Mouse (Mus musculus): ENCODE measurements around the gene Tubb3.
A peak's percentile ranks its signal among the peaks of the same experiment; 100 is the strongest.
"Not testable (repeated sequence)": the region's sequence is repeated elsewhere in the genome, so short reads cannot be mapped to it uniquely, and the experiment has no call there.

Gene Tubb3

DNA sequence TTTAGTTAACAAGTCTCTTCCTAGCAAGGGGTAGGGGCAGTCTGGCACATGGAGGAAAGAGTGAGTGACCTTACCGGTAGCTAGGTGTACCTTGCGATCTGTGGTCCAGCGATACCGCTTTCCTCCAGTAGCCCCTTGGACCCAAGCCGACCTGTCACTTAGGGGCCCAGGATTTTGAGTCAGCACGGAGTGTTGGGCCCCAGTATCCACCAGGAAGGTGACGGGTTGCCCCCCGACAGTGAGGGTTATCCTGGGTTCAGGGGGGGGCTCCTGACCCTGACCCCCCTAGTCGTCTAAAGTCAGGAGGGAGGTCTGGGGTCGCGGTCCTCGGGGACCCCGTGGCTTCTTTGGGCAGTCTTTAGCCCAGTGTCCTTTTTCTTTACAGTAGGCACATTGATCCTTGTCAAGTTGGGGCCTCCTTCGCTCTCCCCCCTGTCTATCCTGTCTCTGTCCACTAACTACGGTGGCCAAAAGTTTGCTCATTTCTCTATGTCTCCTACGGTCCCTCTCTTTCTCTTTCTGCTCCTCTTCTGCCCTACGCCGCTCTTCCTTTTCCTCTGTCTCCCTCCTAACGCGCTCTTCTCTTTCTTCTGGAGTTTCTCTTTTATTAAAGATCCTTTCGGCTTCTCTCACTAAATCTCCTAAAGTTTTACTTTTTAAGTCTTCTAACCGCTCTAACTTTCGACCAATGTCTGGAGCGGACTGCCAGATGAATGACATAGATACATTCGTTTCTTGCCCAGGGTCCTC is 20.6 kb downstream of the Tubb3 start:
- DNase-seq (ENCODE audit: low read depth, low spot score), result no peak

DNA sequence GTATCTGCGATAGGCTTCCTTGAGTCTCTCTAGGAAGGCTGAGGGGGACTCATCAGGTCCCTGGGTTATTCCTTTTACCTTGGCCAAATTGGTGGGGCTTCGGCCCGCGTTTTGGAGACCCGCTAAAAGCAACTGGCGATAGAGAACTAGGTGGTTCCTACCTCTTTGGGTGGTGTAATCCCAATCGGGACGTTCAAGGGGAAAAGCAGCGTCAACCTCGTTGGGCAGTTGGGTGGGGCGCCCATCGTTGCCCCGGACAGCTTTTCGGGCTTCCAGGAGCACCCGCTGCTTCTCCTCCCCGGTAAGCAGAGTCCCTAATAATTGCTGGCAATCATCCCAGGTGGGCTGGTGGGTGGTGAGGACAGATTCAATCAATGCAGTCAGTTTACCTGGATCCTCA is 21.2 kb downstream of the Tubb3 start:
- no peak for DNase-seq (ENCODE audit: low read depth, low spot score)

DNA sequence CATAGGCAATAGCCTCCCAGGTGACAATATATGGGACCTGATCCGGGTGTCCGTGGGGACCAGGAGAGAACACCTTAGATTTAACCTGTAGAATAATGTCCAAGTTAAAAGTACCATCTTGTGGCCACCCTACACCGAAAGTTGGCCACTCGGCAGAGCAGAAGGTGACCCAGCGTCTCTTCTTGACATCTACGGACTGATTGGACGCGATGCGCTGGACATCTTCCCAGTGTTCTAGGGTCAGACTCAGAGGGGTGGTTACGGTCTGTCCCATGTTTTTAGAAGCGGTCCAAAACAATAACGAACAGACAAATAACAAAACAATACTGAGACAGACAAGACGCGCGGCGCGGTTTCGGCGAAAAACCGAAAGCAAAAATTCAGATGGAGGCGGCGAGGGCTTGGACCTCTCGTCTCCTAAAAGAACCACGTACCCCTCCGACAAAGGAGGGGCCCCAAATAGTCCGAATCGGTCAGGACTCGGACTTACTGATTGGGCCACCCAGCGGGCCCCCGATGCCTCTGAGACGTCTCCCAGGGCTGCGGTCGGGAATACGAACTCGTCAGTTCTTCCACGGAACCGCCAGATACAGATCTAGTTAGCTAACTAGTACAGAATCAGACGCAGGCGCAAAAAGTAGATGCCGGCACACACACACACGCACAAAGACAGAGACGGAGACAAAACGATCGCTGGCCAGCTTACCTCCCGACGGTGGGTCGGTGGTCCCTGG is 22.2 kb downstream of the Tubb3 start:
- DNase-seq (ENCODE audit: low read depth, low spot score), result not testable (repeated sequence)

DNA sequence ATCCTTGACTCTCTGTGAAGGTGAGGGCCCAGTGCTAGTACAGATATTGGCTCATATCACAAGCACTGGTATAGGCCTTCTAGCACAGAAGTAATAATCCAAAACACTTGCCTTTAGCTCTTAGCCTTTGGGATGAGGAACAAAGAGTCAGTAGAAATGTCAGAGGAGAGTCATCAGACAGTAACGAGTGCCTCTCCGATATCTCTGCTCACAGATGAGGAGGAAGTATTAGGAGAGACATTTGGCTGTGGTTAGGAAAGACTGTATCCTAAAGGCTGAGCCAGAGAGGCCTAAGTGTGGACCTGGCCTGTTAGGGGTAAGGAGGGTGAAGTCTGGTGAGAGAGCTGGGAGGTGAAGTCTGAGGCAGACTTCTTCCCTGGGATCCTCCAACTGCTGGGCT is 30.6 kb downstream of the Tubb3 start:
- no peak for DNase-seq (ENCODE audit: low read depth, low spot score)

DNA sequence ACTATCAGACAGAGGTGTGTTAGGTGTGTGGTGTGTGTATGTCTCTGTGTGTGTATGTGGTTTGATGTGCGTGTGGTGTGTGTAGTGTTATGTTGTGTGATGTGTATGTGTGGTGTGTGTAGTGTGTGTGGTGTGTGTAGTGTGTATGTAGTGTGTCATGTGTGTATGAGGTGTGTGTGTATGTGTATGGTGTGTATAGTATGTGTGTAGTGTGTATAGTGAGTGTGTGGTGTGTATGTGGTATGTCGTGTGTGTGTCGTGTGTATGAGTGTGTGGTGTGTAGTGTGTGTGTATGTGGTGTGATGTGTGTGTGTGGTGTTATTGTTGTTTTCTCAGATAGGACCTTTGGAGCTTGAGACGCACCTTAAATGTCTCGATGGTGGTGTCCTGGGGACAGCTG is 31.1 kb downstream of the Tubb3 start:
- DNase-seq (ENCODE audit: low read depth, low spot score), result no peak

DNA sequence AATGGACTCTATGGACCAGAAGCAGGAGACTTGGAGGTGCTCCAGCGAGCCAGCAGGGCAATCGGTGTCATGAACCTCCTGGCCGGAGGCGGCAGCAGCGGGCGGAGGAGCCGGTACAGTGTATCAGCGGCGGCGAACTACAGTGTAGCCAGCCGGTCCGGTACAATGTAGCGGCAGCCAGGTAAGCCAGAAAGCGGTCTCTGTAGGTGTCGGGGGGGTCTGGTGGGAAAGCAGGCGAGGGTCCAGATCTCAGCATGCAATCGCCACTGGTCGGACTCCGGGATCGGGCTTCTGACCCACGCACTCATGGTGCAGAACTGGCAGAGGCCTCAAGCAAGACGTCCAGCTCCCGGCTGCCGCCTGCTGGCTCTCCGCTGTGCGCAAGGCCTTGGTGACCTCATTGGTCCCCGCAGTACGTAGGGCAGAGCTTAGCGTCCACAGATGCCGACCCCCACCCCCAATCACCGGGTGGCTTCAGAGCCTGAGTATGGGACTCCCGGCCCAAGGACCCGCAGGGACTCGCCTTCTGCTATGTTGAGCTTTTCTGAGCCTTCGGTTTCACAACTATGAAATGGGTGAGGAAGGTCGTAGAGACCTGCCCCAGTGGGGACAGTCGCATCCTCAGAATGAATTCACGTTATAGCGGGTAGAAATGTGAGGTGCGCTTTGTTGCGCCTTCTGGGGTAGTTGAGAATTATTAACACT is 31.8 kb downstream of the Tubb3 start:
- peak; percentile 75 for DNase-seq (ENCODE audit: low read depth, low spot score)

DNA sequence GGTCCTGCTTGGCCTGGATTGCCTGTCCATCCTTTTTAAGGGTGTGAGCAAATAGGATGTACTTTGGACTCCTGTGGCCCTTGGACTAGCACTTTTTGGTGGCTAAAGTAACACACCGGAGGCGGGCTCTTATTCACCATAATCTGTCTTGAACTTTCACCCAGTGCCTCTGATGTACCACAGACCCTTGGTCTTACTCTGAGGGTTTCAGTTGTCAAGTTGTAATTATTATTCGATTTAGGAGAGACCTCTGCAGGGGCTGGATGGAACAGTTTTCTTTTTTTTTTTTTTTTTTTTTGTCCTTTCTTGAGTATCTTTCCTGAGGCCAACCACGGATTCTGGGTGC is 32.3 kb downstream of the Tubb3 start:
- no peak for DNase-seq (ENCODE audit: low read depth, low spot score)

DNA sequence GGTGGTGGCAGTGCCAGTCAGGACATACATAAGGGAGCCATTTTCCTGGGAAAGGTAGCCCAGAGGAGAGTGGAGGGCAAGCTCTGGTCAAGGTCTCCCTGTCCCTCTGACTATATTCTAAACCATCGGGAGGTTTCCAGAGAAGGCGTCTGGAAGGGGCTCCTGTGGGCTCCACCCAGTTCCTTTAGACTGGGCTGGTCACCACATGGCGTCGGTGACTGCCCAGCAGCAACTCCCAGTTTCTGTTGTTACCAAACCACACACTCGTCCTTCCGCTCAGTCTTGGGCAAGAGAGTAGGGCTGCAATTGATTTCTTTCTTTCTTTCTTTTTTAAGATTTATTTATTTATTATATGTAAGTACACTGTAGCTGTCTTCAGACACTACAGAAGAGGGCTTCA is 32.9 kb downstream of the Tubb3 start:
- no peak for DNase-seq (ENCODE audit: low read depth, low spot score)

DNA sequence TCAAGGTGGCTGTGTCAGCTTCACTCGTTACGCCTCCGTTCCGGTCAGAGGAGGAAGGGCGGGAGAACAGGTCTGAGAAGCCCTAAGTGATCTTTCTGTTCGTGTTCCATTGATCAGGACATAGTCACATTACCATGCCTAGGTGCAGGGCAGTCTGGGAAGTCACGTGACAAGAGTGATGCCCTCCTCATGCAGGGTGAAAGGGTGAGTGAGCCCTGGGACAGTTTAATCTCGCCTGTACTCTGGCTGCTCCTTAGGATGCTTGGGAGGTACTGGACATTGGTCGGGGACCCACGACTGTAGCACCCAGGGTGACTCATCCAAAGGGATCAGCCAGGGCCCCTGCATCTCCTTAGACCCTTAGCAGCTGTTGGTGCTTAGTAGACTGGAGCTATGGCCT is 34.8 kb downstream of the Tubb3 start:
- DNase-seq (ENCODE audit: low read depth, low spot score), result no peak

DNA sequence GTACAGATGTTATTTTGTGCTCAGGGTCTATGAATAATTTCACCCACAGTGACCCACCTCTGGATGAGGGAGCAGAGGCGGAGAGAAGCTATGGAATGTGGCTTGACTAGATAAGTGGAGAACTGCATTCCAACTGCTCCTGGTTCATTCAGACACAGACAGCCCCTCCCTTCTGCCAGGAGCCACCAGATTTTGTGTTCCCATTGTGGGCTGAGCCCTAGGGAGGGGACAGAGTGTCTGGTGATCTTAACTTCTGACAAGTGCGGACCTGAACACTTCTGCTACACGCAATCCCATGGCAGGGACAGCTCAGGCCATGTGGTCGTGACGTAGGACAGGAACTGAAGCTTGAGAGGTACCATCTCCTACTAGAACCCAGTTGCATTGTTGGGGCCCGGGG is 35.6 kb downstream of the Tubb3 start:
- DNase-seq (ENCODE audit: low read depth, low spot score), result no peak

DNA sequence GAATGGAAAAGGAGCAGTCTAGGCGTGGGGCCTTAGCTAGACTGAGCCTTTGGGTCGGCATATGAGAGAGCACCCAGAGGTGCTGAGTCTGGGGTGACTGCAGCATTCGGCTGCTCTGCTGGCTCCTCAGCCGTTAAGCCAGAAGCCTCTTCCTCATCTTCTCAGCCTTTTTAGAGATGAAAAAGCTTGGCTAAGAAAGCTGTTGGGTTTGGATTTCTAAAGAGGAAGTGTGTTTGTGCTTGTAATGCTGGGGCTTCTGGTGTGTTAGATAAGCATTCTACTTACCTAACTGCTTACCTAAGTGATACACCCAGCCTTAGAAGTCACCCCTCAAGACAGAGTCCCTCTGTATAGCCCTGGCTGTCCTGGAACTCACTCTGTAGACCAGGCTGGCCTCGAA is 39.6 kb downstream of the Tubb3 start:
- DNase-seq (ENCODE audit: low read depth, low spot score), result no peak

DNA sequence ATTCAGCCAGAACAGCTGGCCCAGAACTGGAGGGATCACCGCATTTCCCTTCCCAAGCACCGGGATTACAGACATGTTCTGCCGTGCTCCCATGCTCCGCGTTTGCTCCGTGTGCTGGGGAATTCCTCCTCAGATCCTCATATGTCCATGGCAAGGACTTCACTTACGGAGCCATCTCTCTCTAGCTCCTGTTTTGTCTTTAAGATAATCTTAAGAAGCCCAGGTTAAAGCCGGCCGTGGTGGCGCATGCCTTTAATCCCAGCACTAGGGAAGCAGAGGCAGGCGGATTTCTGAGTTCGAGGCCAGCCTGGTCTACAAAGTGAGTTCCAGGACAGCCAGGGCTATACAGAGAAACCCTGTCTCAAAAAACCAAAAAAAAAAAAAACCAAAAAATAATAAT is 40.5 kb downstream of the Tubb3 start:
- DNase-seq (ENCODE audit: low read depth, low spot score), result not testable (repeated sequence)

DNA sequence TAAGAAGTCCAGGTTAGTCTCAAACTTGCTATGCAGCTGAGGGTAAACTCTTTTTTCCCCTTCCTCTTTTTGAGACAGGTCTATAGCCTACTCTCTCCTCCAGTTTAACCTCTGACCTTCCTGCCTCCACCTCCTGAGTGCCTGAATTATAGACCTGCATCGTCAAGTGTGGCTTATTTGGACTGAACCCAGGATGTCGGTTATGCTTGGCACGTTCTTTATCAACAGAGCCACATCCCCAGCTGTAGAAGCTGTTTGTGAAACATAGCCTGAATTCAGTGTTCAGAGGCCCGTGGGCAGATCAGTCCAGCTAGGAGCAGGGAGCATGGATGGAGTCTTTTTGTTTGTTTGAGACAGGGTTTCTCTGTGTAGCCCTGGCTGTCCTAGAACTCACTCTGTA is 40.9 kb downstream of the Tubb3 start:
- no peak for DNase-seq (ENCODE audit: low read depth, low spot score)

DNA sequence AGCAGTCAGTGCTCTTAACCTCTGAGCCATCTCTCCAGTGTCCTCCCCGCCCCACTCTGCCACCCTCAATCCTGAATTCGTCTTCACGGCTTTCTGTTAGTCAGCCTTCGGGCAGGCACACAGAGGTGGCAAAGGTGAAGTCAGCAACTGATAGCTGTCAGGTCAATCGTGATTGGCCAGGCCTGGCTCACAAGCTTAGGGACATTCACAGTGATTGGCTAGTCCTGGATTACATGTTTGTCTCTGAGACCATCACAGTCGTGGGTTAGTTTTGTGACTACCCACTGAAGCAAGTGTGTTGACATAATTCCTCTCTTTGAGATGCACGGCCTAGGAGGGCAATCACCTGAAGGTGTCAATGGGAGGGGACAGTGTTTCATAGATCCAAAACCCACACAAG is 42.1 kb downstream of the Tubb3 start:
- DNase-seq (ENCODE audit: low read depth, low spot score), result no peak

DNA sequence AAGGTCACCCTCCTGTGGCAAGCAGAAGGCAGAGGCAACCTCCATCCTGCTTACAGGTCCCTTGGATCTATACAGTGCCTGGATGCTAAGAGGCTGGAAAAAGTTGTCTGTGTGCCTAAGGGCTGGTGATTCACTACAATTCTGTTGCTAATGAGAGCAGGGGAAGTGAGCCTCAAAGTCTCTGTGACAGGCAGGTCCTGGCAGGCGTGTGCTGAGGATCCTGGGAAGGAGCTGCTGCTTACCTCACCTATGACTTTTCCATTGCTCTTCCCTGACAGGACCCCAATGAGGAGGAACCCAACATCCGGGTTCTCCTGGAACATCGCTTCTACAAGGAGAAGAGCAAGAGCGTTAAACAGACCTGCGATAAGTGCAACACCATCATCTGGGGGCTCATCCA is 42.7 kb downstream of the Tubb3 start:
- DNase-seq (ENCODE audit: low read depth, low spot score), result no peak

DNA sequence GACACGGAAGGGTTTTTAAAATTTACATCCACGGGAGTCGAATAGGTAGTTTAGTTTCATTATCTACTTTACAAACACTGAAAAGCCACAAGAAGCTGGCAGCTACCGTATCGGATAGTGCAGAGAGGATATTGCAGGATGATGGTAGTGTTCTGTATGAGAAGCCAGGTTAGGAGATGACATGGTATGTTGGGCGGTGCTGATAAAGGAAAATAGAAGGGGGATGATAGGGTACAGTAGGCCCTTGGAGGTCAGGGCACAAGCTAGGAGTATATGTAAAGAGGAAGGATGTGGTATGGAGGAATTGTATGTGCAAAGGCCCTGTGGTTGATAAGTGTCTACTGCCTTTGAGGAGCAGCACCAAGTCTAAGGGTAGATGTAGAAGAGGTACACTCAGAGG is 43.3 kb downstream of the Tubb3 start:
- no peak for DNase-seq (ENCODE audit: low read depth, low spot score)

DNA sequence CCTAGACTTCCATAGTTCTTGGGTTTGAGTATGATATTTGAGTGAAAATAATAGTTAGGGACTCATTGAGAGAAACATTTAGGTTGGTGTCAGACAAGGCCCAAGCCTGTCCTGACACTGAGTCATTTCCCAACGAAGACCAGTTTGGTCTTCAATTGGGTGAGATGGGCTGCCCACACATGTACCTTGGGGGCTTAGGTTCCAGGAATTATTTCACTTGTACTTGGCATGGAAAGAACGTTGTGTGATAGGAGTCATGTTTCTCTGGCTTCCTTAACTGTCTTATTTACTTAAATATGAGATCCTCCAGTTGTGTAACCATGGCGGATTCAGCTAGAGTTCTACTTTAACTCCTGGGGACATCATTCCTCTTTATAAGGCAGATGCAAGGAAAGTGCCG is 52.4 kb downstream of the Tubb3 start:
- DNase-seq (ENCODE audit: low read depth, low spot score), result no peak

DNA sequence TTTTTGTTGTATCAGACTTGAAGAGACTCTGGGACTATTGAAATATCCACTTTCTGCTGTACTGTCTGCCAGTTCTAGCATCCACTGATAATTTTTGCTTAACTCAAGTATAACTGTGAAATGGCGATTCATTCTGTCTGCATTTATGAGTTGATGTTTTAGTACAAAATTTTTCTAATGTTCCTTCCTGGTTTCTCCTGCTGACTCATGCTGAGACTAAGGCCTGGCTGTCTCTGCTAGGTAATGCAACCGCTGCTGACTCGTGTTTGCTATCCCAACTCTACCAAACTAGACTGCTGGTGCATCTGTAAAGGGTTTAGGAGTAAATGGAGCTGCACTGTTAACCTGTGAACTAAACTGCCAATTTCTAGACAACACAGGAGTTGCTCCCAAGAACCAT is 56.3 kb downstream of the Tubb3 start:
- no peak for DNase-seq (ENCODE audit: low read depth, low spot score)
